9 mouse cellular contexts compared by ENCODE assay signal in genomic region chr5:118355691-118356337, GRCm38 (mm10).
DNase-seq lines count a peak whose midpoint lies in the region; ATAC-seq and TF ChIP-seq lines count a peak whose summit lies in the region.
"Had no signal": no experiment of that assay in that cellular context is flagged by ENCODE, and none has a peak within 500 bp of the region (broad histone marks: within the 10 kb centered on the region; RNA-seq: fewer than 3 reads in every experiment).

No protein-coding gene starts in this region.

- no peaks in the 10 kb centered on the region for H3K27me3 ChIP-seq in kidney, adult 2 months (replicated peaks; ENCODE audit: control insufficient read depth, insufficient read depth, low read length)
- H3K27me3 ChIP-seq in kidney, embryonic 16.5 days (ENCODE audit: insufficient read depth, low read length) = no peaks in the 10 kb centered on the region
- H3K27me3 ChIP-seq in heart, embryonic 15.5 days = peaks cover 4% of the 10 kb centered on the region; the same call in 1 of the 2 replicates
- peaks cover 23% of the 10 kb centered on the region for H3K27me3 ChIP-seq in liver, embryonic 12.5 days (replicated peaks)

- DNase-seq in kidney, adult 2 months = peak; percentile 65
- peak; percentile 93 for DNase-seq in brain, embryonic 14.5 days (ENCODE audit: low read depth)
- DNase-seq in lung, postnatal 10 days = peak; percentile 61
- no peak for DNase-seq in gastrocnemius, adult 18-20 months (ENCODE audit: low spot score)
- no peak for DNase-seq in cerebellum, adult 11 months
- DNase-seq: liver, embryonic 13.5 days had no signal

- no peaks in the 10 kb centered on the region for H3K36me3 ChIP-seq in kidney, adult 2 months (ENCODE audit: control insufficient read depth, insufficient read depth, low read length)
- no peaks in the 10 kb centered on the region for H3K36me3 ChIP-seq in kidney, embryonic 16.5 days (ENCODE audit: insufficient read depth, low read length)
- H3K36me3 ChIP-seq in heart, embryonic 15.5 days = no peaks in the 10 kb centered on the region
- H3K36me3 ChIP-seq in liver, embryonic 12.5 days = no peaks in the 10 kb centered on the region
- H3K36me3 ChIP-seq: liver, embryonic 13.5 days had no signal

- 73% methylated on average over 11 of the region's 11 CpGs for WGBS in kidney, adult 2 months
- 51% methylated on average over 11 of the region's 11 CpGs for WGBS in kidney, embryonic 16.5 days
- WGBS in heart, embryonic 15.5 days = 53% methylated on average over 11 of the region's 11 CpGs
- 72% methylated on average over 11 of the region's 11 CpGs for WGBS in liver, embryonic 12.5 days (ENCODE audit: insufficient replicate concordance)

- no peaks in the 10 kb centered on the region; the same call in 1 of the 2 replicates for H3K4me1 ChIP-seq in kidney, adult 2 months (ENCODE audit: control insufficient read depth, insufficient read depth, low read length)
- H3K4me1 ChIP-seq in kidney, embryonic 16.5 days (ENCODE audit: insufficient read depth, low read length) = peaks cover 25% of the 10 kb centered on the region
- peaks cover 28% of the 10 kb centered on the region for H3K4me1 ChIP-seq in heart, embryonic 15.5 days (replicated peaks)
- peaks cover 17% of the 10 kb centered on the region for H3K4me1 ChIP-seq in liver, embryonic 12.5 days

- no peak overlapping the region for H3K4me3 ChIP-seq in kidney, adult 2 months (ENCODE audit: insufficient read depth, low read depth, low read length)
- no peak overlapping the region for H3K4me3 ChIP-seq in kidney, embryonic 16.5 days (ENCODE audit: low read length)
- H3K4me3 ChIP-seq in heart, embryonic 15.5 days = no peak overlapping the region
- no peak overlapping the region for H3K4me3 ChIP-seq in liver, embryonic 12.5 days
- H3K4me3 ChIP-seq: liver, embryonic 13.5 days had no signal

- no peak overlapping the region for H3K9ac ChIP-seq in kidney, embryonic 16.5 days (replicated peaks; ENCODE audit: low read length)
- no peak overlapping the region for H3K9ac ChIP-seq in heart, embryonic 15.5 days
- no peak overlapping the region for H3K9ac ChIP-seq in liver, embryonic 12.5 days
- H3K9ac ChIP-seq: liver, embryonic 13.5 days had no signal

- TF ChIP-seq CTCF in kidney, adult 2 months (conservative IDR thresholded peaks at IDR 0.05; ENCODE audit: insufficient read depth, insufficient read length, low read depth, low read length) = no peak
- TF ChIP-seq CTCF in brain, embryonic 14.5 days (IDR thresholded peaks at IDR 0.05; ENCODE audit: borderline replicate concordance, extremely low read depth, insufficient read depth, insufficient read length) = no peak

- H3K4me2 ChIP-seq in kidney, embryonic 16.5 days (replicated peaks; ENCODE audit: low read depth, low read length) = no peak overlapping the region
- no peak overlapping the region for H3K4me2 ChIP-seq in heart, embryonic 15.5 days
- H3K4me2 ChIP-seq in liver, embryonic 12.5 days = no peak overlapping the region
- H3K4me2 ChIP-seq: liver, embryonic 13.5 days had no signal

- H3K27ac ChIP-seq in kidney, adult 2 months (ENCODE audit: insufficient read depth, low read depth, low read length) = no peak overlapping the region
- no peak overlapping the region for H3K27ac ChIP-seq in kidney, embryonic 16.5 days (ENCODE audit: low read length)
- H3K27ac ChIP-seq in heart, embryonic 15.5 days = peak overlapping the region; percentile 61
- no peak overlapping the region for H3K27ac ChIP-seq in liver, embryonic 12.5 days
- H3K27ac ChIP-seq: liver, embryonic 13.5 days had no signal

- TF ChIP-seq POLR2A in kidney, adult 2 months (IDR thresholded peaks at IDR 0.05; ENCODE audit: low read depth, low read length) = no peak
- no peak for TF ChIP-seq POLR2A in brain, embryonic 14.5 days (IDR thresholded peaks at IDR 0.05; ENCODE audit: borderline replicate concordance, extremely low read depth, insufficient read depth, insufficient read length, poor library complexity, severe bottlenecking)

- ATAC-seq in kidney, embryonic 16.5 days (ENCODE audit: low FRiP score, low TSS enrichment) = no peak
- ATAC-seq in heart, embryonic 15.5 days (replicated peaks; ENCODE audit: insufficient number of reproducible peaks, insufficient read depth, low FRiP score, low read depth) = peak; percentile 58; the same call in 1 of the 2 replicates
- ATAC-seq in liver, embryonic 12.5 days = no peak

- no peaks in the 10 kb centered on the region; the same call in 1 of the 2 replicates for H3K9me3 ChIP-seq in kidney, embryonic 16.5 days (ENCODE audit: low read length)
- no peaks in the 10 kb centered on the region for H3K9me3 ChIP-seq in heart, embryonic 15.5 days (replicated peaks)
- 0 out of 2 replicates have a peak, but pooled peaks cover 3% of the 10 kb centered on the region for H3K9me3 ChIP-seq in liver, embryonic 12.5 days (replicated peaks)

Comparison
In these comparisons a context has a peak if more than half of its experiments do, and no peak if none do; other contexts are left out.
1. DNase-seq: peak in kidney, adult 2 months (single experiment), brain, embryonic 14.5 days (single experiment) and lung, postnatal 10 days (single experiment); none in gastrocnemius, adult 18-20 months (single experiment) and cerebellum, adult 11 months (single experiment).